In genomic region chr4:101008362-101008769, GRCm38 (mm10) we compare ENCODE assay signal across 29 mouse cellular contexts. TPM values are rescaled to one million over a fixed set of nuclear protein-coding genes. Genes with fewer than 3 reads are reported as not detected.
DNase-seq lines count a peak whose midpoint lies in the region; ATAC-seq and TF ChIP-seq lines count a peak whose summit lies in the region.
"Had no signal": no experiment of that assay in that cellular context is flagged by ENCODE, and none has a peak within 500 bp of the region (broad histone marks: within the 10 kb centered on the region; RNA-seq: fewer than 3 reads in every experiment).

No protein-coding gene starts in this region.

- H3K27me3 ChIP-seq in embryonic facial prominence, embryonic 12.5 days: no peaks in the 10 kb centered on the region
- H3K27me3 ChIP-seq in embryonic facial prominence, embryonic 10.5 days (replicated peaks; ENCODE audit: low read depth, poor library complexity, severe bottlenecking): no peaks in the 10 kb centered on the region
- H3K27me3 ChIP-seq in kidney, embryonic 16.5 days (ENCODE audit: insufficient read depth, low read length): no peaks in the 10 kb centered on the region
- H3K27me3 ChIP-seq in midbrain, embryonic 10.5 days (ENCODE audit: low read depth, poor library complexity, severe bottlenecking): no peaks in the 10 kb centered on the region
- H3K27me3 ChIP-seq in midbrain, postnatal 0 days (ENCODE audit: insufficient read depth, low read length): no peaks in the 10 kb centered on the region
- H3K27me3 ChIP-seq in liver, embryonic 11.5 days (replicated peaks; ENCODE audit: control insufficient read depth, insufficient read depth, low read length): no peaks in the 10 kb centered on the region
- H3K27me3 ChIP-seq: heart, embryonic 13.5 days; limb, embryonic 13.5 days; lung, embryonic 15.5 days had no signal

- H3K9me3 ChIP-seq in embryonic facial prominence, embryonic 12.5 days: no peaks in the 10 kb centered on the region
- H3K9me3 ChIP-seq in embryonic facial prominence, embryonic 10.5 days: no peaks in the 10 kb centered on the region
- no peaks in the 10 kb centered on the region for H3K9me3 ChIP-seq in kidney, embryonic 16.5 days (ENCODE audit: low read length)
- peaks cover 5% of the 10 kb centered on the region; the same call in 1 of the 2 replicates for H3K9me3 ChIP-seq in midbrain, embryonic 10.5 days (replicated peaks)
- H3K9me3 ChIP-seq in midbrain, postnatal 0 days (ENCODE audit: low read length): no peaks in the 10 kb centered on the region
- no peaks in the 10 kb centered on the region for H3K9me3 ChIP-seq in liver, embryonic 11.5 days (ENCODE audit: control insufficient read depth, low read length)
- H3K9me3 ChIP-seq: heart, embryonic 13.5 days; lung, embryonic 15.5 days had no signal

- DNase-seq in embryonic facial prominence, embryonic 10.5 days (ENCODE audit: low spot score): no peak
- no peak for DNase-seq in kidney, postnatal 25 days
- peak; percentile 52 for DNase-seq in midbrain, embryonic 10.5 days (ENCODE audit: low spot score)
- no peak for DNase-seq in midbrain, postnatal 0 days (ENCODE audit: low spot score)
- DNase-seq in embryo, embryonic 10 days (ENCODE audit: low spot score): no peak
- no peak for DNase-seq in liver, embryonic 11.5 days (ENCODE audit: low spot score)
- DNase-seq: adrenal gland, postnatal 10 days; cerebellum, adult 11 months; cerebellum, postnatal 10 days; embryo, embryonic 11 days; heart, postnatal 4 days; kidney, postnatal 36 days; layer of hippocampus, adult 9-11 months; lung, postnatal 4 days; retina, postnatal 1 day; right cerebral cortex, postnatal 4 days had no signal

- no peak overlapping the region for H3K4me2 ChIP-seq in embryonic facial prominence, embryonic 12.5 days (replicated peaks)
- H3K4me2 ChIP-seq in kidney, embryonic 16.5 days (replicated peaks; ENCODE audit: low read depth, low read length): no peak overlapping the region
- no peak overlapping the region for H3K4me2 ChIP-seq in midbrain, postnatal 0 days (ENCODE audit: low read depth, low read length, poor library complexity, severe bottlenecking)
- H3K4me2 ChIP-seq in liver, embryonic 11.5 days: no peak overlapping the region
- H3K4me2 ChIP-seq: heart, embryonic 13.5 days; limb, embryonic 13.5 days; lung, embryonic 15.5 days had no signal

- no peak overlapping the region for H3K27ac ChIP-seq in embryonic facial prominence, embryonic 12.5 days
- no peak overlapping the region for H3K27ac ChIP-seq in embryonic facial prominence, embryonic 10.5 days (replicated peaks)
- H3K27ac ChIP-seq in kidney, embryonic 16.5 days (ENCODE audit: low read length): no peak overlapping the region
- H3K27ac ChIP-seq in midbrain, embryonic 10.5 days (replicated peaks): peak overlapping the region; percentile 66
- no peak overlapping the region for H3K27ac ChIP-seq in midbrain, postnatal 0 days (ENCODE audit: low read depth, low read length)
- no peak overlapping the region for H3K27ac ChIP-seq in liver, embryonic 11.5 days (ENCODE audit: low read depth, low read length)
- H3K27ac ChIP-seq: heart, embryonic 13.5 days; limb, embryonic 13.5 days; liver, embryonic 14.5 days; lung, embryonic 15.5 days; stomach, postnatal 0 days had no signal

- peak; percentile 41; the same call in 1 of the 2 replicates for ATAC-seq in embryonic facial prominence, embryonic 12.5 days (ENCODE audit: insufficient number of reproducible peaks, insufficient read depth, low FRiP score, low TSS enrichment)
- peak; percentile 57 for ATAC-seq in kidney, embryonic 16.5 days (ENCODE audit: low FRiP score, low TSS enrichment)
- peak; percentile 49 for ATAC-seq in midbrain, postnatal 0 days (ENCODE audit: low FRiP score)
- no peak for ATAC-seq in liver, embryonic 11.5 days (replicated peaks; ENCODE audit: low FRiP score)
- ATAC-seq: hindbrain, embryonic 16.5 days; intestine, postnatal 0 days had no signal

- no peak overlapping the region for H3K4me3 ChIP-seq in embryonic facial prominence, embryonic 12.5 days
- no peak overlapping the region for H3K4me3 ChIP-seq in embryonic facial prominence, embryonic 10.5 days
- H3K4me3 ChIP-seq in kidney, embryonic 16.5 days (ENCODE audit: low read length): no peak overlapping the region
- H3K4me3 ChIP-seq in midbrain, embryonic 10.5 days: no peak overlapping the region
- no peak overlapping the region for H3K4me3 ChIP-seq in midbrain, postnatal 0 days (ENCODE audit: low read depth, low read length)
- no peak overlapping the region for H3K4me3 ChIP-seq in liver, embryonic 11.5 days (ENCODE audit: low read depth, low read length)
- H3K4me3 ChIP-seq: heart, embryonic 13.5 days; limb, embryonic 13.5 days; lung, embryonic 15.5 days had no signal

- WGBS in embryonic facial prominence, embryonic 12.5 days: 63% methylated on average over 5 of the region's 5 CpGs
- WGBS in embryonic facial prominence, embryonic 10.5 days: 70% methylated on average over 5 of the region's 5 CpGs
- 53% methylated on average over 5 of the region's 5 CpGs for WGBS in kidney, embryonic 16.5 days
- 27% methylated on average over 5 of the region's 5 CpGs for WGBS in midbrain, embryonic 10.5 days
- WGBS in midbrain, postnatal 0 days: 9% methylated on average over 5 of the region's 5 CpGs
- WGBS in liver, embryonic 11.5 days: 80% methylated on average over 5 of the region's 5 CpGs

- TF ChIP-seq CTCF in midbrain, postnatal 0 days (IDR thresholded peaks at IDR 0.05): no peak

- H3K9ac ChIP-seq in embryonic facial prominence, embryonic 12.5 days: no peak overlapping the region
- no peak overlapping the region for H3K9ac ChIP-seq in kidney, embryonic 16.5 days (replicated peaks; ENCODE audit: low read length)
- no peak overlapping the region for H3K9ac ChIP-seq in midbrain, postnatal 0 days (replicated peaks; ENCODE audit: low read length, poor library complexity, severe bottlenecking)
- no peak overlapping the region for H3K9ac ChIP-seq in liver, embryonic 11.5 days (ENCODE audit: low read depth, low read length)
- H3K9ac ChIP-seq: heart, embryonic 13.5 days; limb, embryonic 13.5 days; liver, embryonic 14.5 days; lung, embryonic 15.5 days had no signal

- no peaks in the 10 kb centered on the region for H3K4me1 ChIP-seq in embryonic facial prominence, embryonic 12.5 days
- H3K4me1 ChIP-seq in embryonic facial prominence, embryonic 10.5 days: no peaks in the 10 kb centered on the region
- no peaks in the 10 kb centered on the region for H3K4me1 ChIP-seq in kidney, embryonic 16.5 days (ENCODE audit: insufficient read depth, low read length)
- peaks cover 28% of the 10 kb centered on the region for H3K4me1 ChIP-seq in midbrain, embryonic 10.5 days
- H3K4me1 ChIP-seq in midbrain, postnatal 0 days (ENCODE audit: insufficient read depth, low read length): no peaks in the 10 kb centered on the region
- no peaks in the 10 kb centered on the region for H3K4me1 ChIP-seq in liver, embryonic 11.5 days (replicated peaks; ENCODE audit: control insufficient read depth, insufficient read depth, low read length)
- H3K4me1 ChIP-seq: heart, embryonic 13.5 days; limb, embryonic 13.5 days; lung, embryonic 15.5 days had no signal

- H3K36me3 ChIP-seq in embryonic facial prominence, embryonic 12.5 days: peaks cover 4% of the 10 kb centered on the region; the same call in 1 of the 2 replicates
- H3K36me3 ChIP-seq in embryonic facial prominence, embryonic 10.5 days (replicated peaks): peaks cover 33% of the 10 kb centered on the region
- H3K36me3 ChIP-seq in kidney, embryonic 16.5 days (ENCODE audit: insufficient read depth, low read length): peaks cover 4% of the 10 kb centered on the region; the same call in 1 of the 2 replicates
- peaks cover 46% of the 10 kb centered on the region for H3K36me3 ChIP-seq in midbrain, embryonic 10.5 days
- H3K36me3 ChIP-seq in midbrain, postnatal 0 days (ENCODE audit: insufficient read depth, low read length): peaks cover 1% of the 10 kb centered on the region; the same call in 1 of the 2 replicates
- H3K36me3 ChIP-seq in liver, embryonic 11.5 days (ENCODE audit: control insufficient read depth, insufficient read depth, low read length): no peaks in the 10 kb centered on the region

RNA-seq across cellular contexts. Expression of gene Gm10577, which starts 12.1 kb away (rescaled TPM):
- polyA plus RNA-seq in embryonic facial prominence, embryonic 12.5 days (2016; fragmentation: Nextera tagmentation; extraction: Ambion mirVana): not detected in 2 replicates
- polyA plus RNA-seq in embryonic facial prominence, embryonic 10.5 days (2016; fragmentation: Nextera tagmentation; extraction: Ambion mirVana): not detected in 2 replicates
- not detected in 2 replicates for polyA plus RNA-seq in kidney, embryonic 16.5 days (2015; fragmentation: Nextera tagmentation; extraction: Ambion mirVana)
- not detected in 2 replicates for polyA plus RNA-seq in midbrain, embryonic 10.5 days (2016; fragmentation: Nextera tagmentation; extraction: Ambion mirVana)
- total RNA-seq in midbrain, postnatal 0 days (2014; rRNA removed): not detected in 2 replicates
- polyA plus RNA-seq in midbrain, postnatal 0 days (2015; fragmentation: Nextera tagmentation; extraction: Ambion mirVana): not detected in 2 replicates
- not detected in 2 replicates for polyA plus RNA-seq in liver, embryonic 11.5 days (2014; fragmentation: Nextera tagmentation; extraction: Ambion mirVana)
- total RNA-seq: adrenal gland, postnatal 10 days; gastrocnemius, adult 8-10 months; granulocyte monocyte progenitor cell, adult 5-6 weeks; heart, postnatal 4 days had no signal
- polyA plus RNA-seq: heart, embryonic 13.5 days; hindbrain, embryonic 16.5 days; intestine, postnatal 0 days; limb, embryonic 13.5 days; liver, embryonic 14.5 days; lung, embryonic 15.5 days; stomach, postnatal 0 days; thymus, postnatal 0 days; urinary bladder, adult 2 months had no signal
